Mouse (Mus musculus) c-Kit-negative CD71-positive TER-119-positive erythroid progenitor cells, embryonic 14.5 days (primary cell): Measurements from ENCODE around the gene Mrpl33.
"Not testable (repeated sequence)": the region's sequence is repeated elsewhere in the genome, so short reads cannot be mapped to it uniquely, and the experiment has no call there.

Source experiments
- DNase-seq: peaks from one replicate; pipeline ENCODE4 v3.0.0-alpha.2; 2013; ENCODE audit warnings: low read depth, low spot score

Gene Mrpl33

GRCm38 (mm10) chr5:31595868-31596267 lies 867 bp upstream of the Mrpl33 start:
- DNase-seq, result no peak

GRCm38 (mm10) chr5:31597430-31597944 lies 752 bp downstream of the Mrpl33 start:
- no peak for DNase-seq

GRCm38 (mm10) chr5:31598121-31598520 lies 1.4 kb downstream of the Mrpl33 start:
- no peak for DNase-seq

GRCm38 (mm10) chr5:31598579-31598978 lies 1.8 kb downstream of the Mrpl33 start:
- no peak for DNase-seq

GRCm38 (mm10) chr5:31599161-31599560 lies 2.4 kb downstream of the Mrpl33 start:
- no peak for DNase-seq

- DNase-seq, result no peak
Measured at GRCm38 (mm10) chr5:31601162-31601722, 4.5 kb downstream of the Mrpl33 start.

- DNase-seq, result no peak
Measured at GRCm38 (mm10) chr5:31602377-31602776, 5.6 kb downstream of the Mrpl33 start.

GRCm38 (mm10) chr5:31603766-31604165 lies 7.0 kb downstream of the Mrpl33 start:
- no peak for DNase-seq

- DNase-seq, result no peak
Measured at GRCm38 (mm10) chr5:31606151-31606550, 9.4 kb downstream of the Mrpl33 start.

- no peak for DNase-seq
Measured at GRCm38 (mm10) chr5:31610376-31611086, 13.8 kb downstream of the Mrpl33 start.

- no peak for DNase-seq
Measured at GRCm38 (mm10) chr5:31611186-31611585, 14.5 kb downstream of the Mrpl33 start.

GRCm38 (mm10) chr5:31613852-31614286 lies 17.1 kb downstream of the Mrpl33 start:
- DNase-seq, result peak; percentile 67

GRCm38 (mm10) chr5:31614339-31615025 lies 17.7 kb downstream of the Mrpl33 start:
- peak; percentile 11 for DNase-seq

GRCm38 (mm10) chr5:31620326-31620725 lies 23.6 kb downstream of the Mrpl33 start:
- no peak for DNase-seq

GRCm38 (mm10) chr5:31627117-31627516 lies 30.4 kb downstream of the Mrpl33 start:
- DNase-seq, result no peak

GRCm38 (mm10) chr5:31627562-31628526 lies 31.1 kb downstream of the Mrpl33 start:
- no peak for DNase-seq

GRCm38 (mm10) chr5:31628555-31628954 lies 31.8 kb downstream of the Mrpl33 start:
- DNase-seq, result no peak

- DNase-seq, result no peak
Measured at GRCm38 (mm10) chr5:31630064-31630463, 33.3 kb downstream of the Mrpl33 start.

- not testable (repeated sequence) for DNase-seq
Measured at GRCm38 (mm10) chr5:31631169-31631568, 34.4 kb downstream of the Mrpl33 start.

GRCm38 (mm10) chr5:31634161-31634560 lies 37.4 kb downstream of the Mrpl33 start:
- no peak for DNase-seq

- DNase-seq, result no peak
Measured at GRCm38 (mm10) chr5:31634679-31635078, 37.9 kb downstream of the Mrpl33 start.
